Mouse (Mus musculus) neural tube, embryonic 13.5 days (tissue): ENCODE data around the gene 4933434E20Rik. TPM values are rescaled to one million over a fixed set of nuclear protein-coding genes. Genes with fewer than 3 reads are reported as not detected.

Experiments used
- ATAC-seq: fragments of 200-750 bp; cut with Nextera tagmentation; 2 replicates; pipeline ENCODE4 v1.8.0; 2017; ENCODE audit warnings: low read depth, mild to moderate bottlenecking, moderate TSS enrichment, moderate library complexity
- H3K27ac ChIP-seq: fragments of 300-500 bp; sonication (generic); replicated peaks from 2 replicates; pipeline ENCODE4 v1.5.1; 2015; ENCODE audit warnings: moderate library complexity, mild to moderate bottlenecking, inconsistent platforms
- H3K27me3 ChIP-seq: fragments of 300-500 bp; sonication (generic); 2 replicates; pipeline ENCODE4 v1.6.1; 2015; ENCODE audit warnings: mild to moderate bottlenecking, inconsistent platforms
- H3K36me3 ChIP-seq: fragments of 300-500 bp; sonication (generic); 2 replicates; pipeline ENCODE4 v1.6.1; 2015; ENCODE audit warnings: mild to moderate bottlenecking, inconsistent platforms
- H3K4me1 ChIP-seq: fragments of 300-500 bp; sonication (generic); replicated peaks from 2 replicates; pipeline ENCODE4 v1.6.1; 2015; ENCODE audit warnings: inconsistent platforms
- H3K4me2 ChIP-seq: fragments of 300-500 bp; sonication (generic); 2 replicates; pipeline ENCODE4 v1.6.1; 2015; ENCODE audit warnings: inconsistent platforms, mild to moderate bottlenecking, moderate library complexity
- H3K4me3 ChIP-seq: fragments of 300-500 bp; sonication (generic); 2 replicates; pipeline ENCODE4 v1.5.1; 2015; ENCODE audit warnings: mild to moderate bottlenecking, inconsistent platforms
- H3K9ac ChIP-seq: fragments of 300-500 bp; sonication (generic); 2 replicates; pipeline ENCODE4 v1.6.1; 2015; ENCODE audit warnings: moderate library complexity, mild to moderate bottlenecking, inconsistent platforms
- H3K9me3 ChIP-seq: fragments of 300-500 bp; sonication (generic); 2 replicates; pipeline ENCODE4 v1.6.1; 2016; ENCODE audit warnings: inconsistent platforms
- WGBS: fragments of 180-500 bp; shearing (Covaris S2); methylation state at CpG from one replicate; pipeline ENCODE4 v1.1.7; 2015; 5-methylcytosine and 5-hydroxymethylcytosine counted together
- polyA plus RNA-seq: library from polyadenylated mRNA; unstranded; fragments of >200 nt; fragmentation: Nextera tagmentation; extraction: Ambion mirVana; gene quantifications from 2 replicates; pipeline ENCODE4 v1.2.1, GENCODE M21; 2015

4933434E20Rik gene
- polyA plus RNA-seq, 1 experiment from 2014 or later = 231 TPM

DNA sequence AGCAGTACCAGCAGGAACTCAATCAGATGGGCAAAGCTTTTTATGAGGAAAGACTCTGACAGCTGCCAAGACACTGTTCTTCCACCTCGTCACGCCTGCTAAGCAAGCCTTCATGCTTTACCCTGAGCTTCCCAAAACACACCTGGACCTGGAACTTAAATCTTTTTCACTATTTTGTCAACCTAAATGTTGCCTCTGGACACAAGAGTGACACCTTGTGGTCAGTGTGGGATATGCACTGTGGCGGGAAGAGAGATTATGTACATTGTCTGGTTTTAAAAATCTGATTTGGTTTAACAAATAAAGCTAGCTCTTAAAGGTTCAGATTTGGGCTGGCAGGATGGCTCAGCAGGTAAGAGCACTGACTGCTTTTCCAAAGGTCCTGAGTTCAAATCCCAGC is 14.1 kb downstream of the 4933434E20Rik start:
- no peak for ATAC-seq

GRCm38 (mm10) chr3:90067851-90068250 is 16.4 kb downstream of the 4933434E20Rik start:
- 93% methylated on average over 4 of the region's 4 CpGs for WGBS
- Histone ChIP-seq H3K4me3 (no peak overlapping the region), H3K27me3 (no peaks in the 10 kb centered on the region), H3K9me3 (no peaks in the 10 kb centered on the region), H3K27ac (no peak overlapping the region), H3K4me1 (no peaks in the 10 kb centered on the region), H3K9ac (no peak overlapping the region), H3K4me2 (no peak overlapping the region), H3K36me3 (peaks cover 21% of the 10 kb centered on the region)
- ATAC-seq = 0 out of 2 replicates have a peak, but pooled peaks have one; percentile 51

More for the DNA sequence above, 14.1 kb downstream of the 4933434E20Rik start:
- no peak overlapping the region for H3K9ac ChIP-seq
- H3K27ac ChIP-seq = no peak overlapping the region
- peaks cover 44% of the 10 kb centered on the region for H3K36me3 ChIP-seq
- no peaks in the 10 kb centered on the region for H3K27me3 ChIP-seq
- no peaks in the 10 kb centered on the region for H3K4me1 ChIP-seq
- no peak overlapping the region for H3K4me2 ChIP-seq
- no peak overlapping the region for H3K4me3 ChIP-seq
- no peaks in the 10 kb centered on the region for H3K9me3 ChIP-seq
- 63% methylated on average over 3 of the region's 3 CpGs for WGBS

- H3K4me3 ChIP-seq = no peak overlapping the region
- H3K36me3 ChIP-seq = peaks cover 5% of the 10 kb centered on the region; the same call in 1 of the 2 replicates
- H3K9me3 ChIP-seq = no peaks in the 10 kb centered on the region
- no peak overlapping the region for H3K9ac ChIP-seq
- no peak overlapping the region for H3K4me2 ChIP-seq
- 79% methylated on average over 7 of the region's 7 CpGs for WGBS
- H3K27me3 ChIP-seq = no peaks in the 10 kb centered on the region
- H3K4me1 ChIP-seq = no peaks in the 10 kb centered on the region
- H3K27ac ChIP-seq = no peak overlapping the region
- no peak for ATAC-seq
Observed at GRCm38 (mm10) chr3:90069688-90070087, 18.3 kb downstream of the 4933434E20Rik start.

DNA sequence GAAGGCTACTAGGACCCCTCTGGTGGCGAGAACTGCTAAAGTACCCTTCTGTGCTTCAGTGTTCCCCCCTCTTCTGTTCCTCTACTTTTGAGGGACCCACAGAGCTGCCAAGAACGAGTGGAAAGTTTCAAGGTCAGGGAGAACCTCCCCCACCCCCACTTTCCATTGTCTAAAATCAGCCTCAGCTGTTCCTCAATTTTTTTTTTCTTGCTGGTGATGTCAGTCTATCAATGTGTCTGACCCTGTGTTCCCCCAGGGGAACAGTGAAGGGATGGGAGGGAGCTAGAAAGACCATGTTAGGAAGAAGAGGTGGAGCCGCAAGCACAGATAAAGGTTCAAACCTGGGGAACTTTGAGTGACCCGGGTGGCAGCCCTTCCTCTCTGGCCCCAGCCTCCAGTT is 20.9 kb downstream of the 4933434E20Rik start, which contains the start of gene Tpm3:
Gene Tpm3, plus strand, starts transcription at position 356 of the 400 bp plus-strand sequence.
- H3K9ac ChIP-seq = no peak within 1 kb of the TSS
- no peak within 1 kb of the TSS for H3K4me2 ChIP-seq
- WGBS = 75% methylated on average over 4 of the region's 4 CpGs
- no peak within 1 kb of the TSS for H3K27ac ChIP-seq
- H3K4me1 ChIP-seq = peaks cover 5% of the 10 kb centered on the region
- ATAC-seq = no peak
- no peaks in the 10 kb centered on the region for H3K36me3 ChIP-seq
- H3K4me3 ChIP-seq = no peak within 1 kb of the TSS
- H3K9me3 ChIP-seq = no peaks in the 10 kb centered on the region
- no peaks in the 10 kb centered on the region for H3K27me3 ChIP-seq

GRCm38 (mm10) chr3:90076921-90077716 is 25.7 kb downstream of the 4933434E20Rik start:
- Histone ChIP-seq H3K9me3 (no peaks in the 10 kb centered on the region), H3K4me1 (peaks cover 34% of the 10 kb centered on the region), H3K4me2 (peak overlapping the region; percentile 31), H3K4me3 (no peak overlapping the region), H3K27me3 (no peaks in the 10 kb centered on the region), H3K36me3 (no peaks in the 10 kb centered on the region), H3K9ac (no peak overlapping the region), H3K27ac (no peak overlapping the region; the same call in 1 of the 2 replicates)
- ATAC-seq = no peak
- WGBS = 10% methylated on average over 5 of the region's 5 CpGs

GRCm38 (mm10) chr3:90078224-90078623 is 26.8 kb downstream of the 4933434E20Rik start:
- 59% methylated on average over 5 of the region's 5 CpGs for WGBS
- no peak for ATAC-seq

GRCm38 (mm10) chr3:90079133-90079762 is 27.8 kb downstream of the 4933434E20Rik start:
- peak overlapping the region; percentile 92 for H3K4me3 ChIP-seq
- peak overlapping the region; percentile 93 for H3K9ac ChIP-seq
- WGBS = under 1% methylated on average over 33 of the region's 33 CpGs
- no peaks in the 10 kb centered on the region for H3K36me3 ChIP-seq
- peak; percentile 94 for ATAC-seq
- H3K27ac ChIP-seq = peak overlapping the region; percentile 93
- H3K9me3 ChIP-seq = no peaks in the 10 kb centered on the region
- H3K4me1 ChIP-seq = peaks cover 55% of the 10 kb centered on the region
- peak overlapping the region; percentile 73 for H3K4me2 ChIP-seq
- H3K27me3 ChIP-seq = no peaks in the 10 kb centered on the region

More at GRCm38 (mm10) chr3:90078224-90078623, 26.8 kb downstream of the 4933434E20Rik start:
- Histone ChIP-seq H3K27me3 (no peaks in the 10 kb centered on the region), H3K4me3 (no peak overlapping the region), H3K9me3 (no peaks in the 10 kb centered on the region), H3K36me3 (no peaks in the 10 kb centered on the region), H3K4me1 (peaks cover 45% of the 10 kb centered on the region), H3K9ac (no peak overlapping the region), H3K4me2 (no peak overlapping the region), H3K27ac (no peak overlapping the region)

- WGBS = under 1% methylated on average over 52 of the region's 53 CpGs
- peak overlapping the region; percentile 92 for H3K4me3 ChIP-seq
- peak overlapping the region; percentile 93 for H3K27ac ChIP-seq
- peak; percentile 82 for ATAC-seq
- no peaks in the 10 kb centered on the region for H3K27me3 ChIP-seq
- H3K9me3 ChIP-seq = no peaks in the 10 kb centered on the region
- H3K9ac ChIP-seq = peak overlapping the region; percentile 93
- H3K4me2 ChIP-seq = peak overlapping the region; percentile 73
- H3K36me3 ChIP-seq = no peaks in the 10 kb centered on the region
- peaks cover 62% of the 10 kb centered on the region for H3K4me1 ChIP-seq
Observed at GRCm38 (mm10) chr3:90079763-90080497, 28.5 kb downstream of the 4933434E20Rik start.

GRCm38 (mm10) chr3:90080498-90080863 is 29.0 kb downstream of the 4933434E20Rik start:
- Histone ChIP-seq H3K36me3 (no peaks in the 10 kb centered on the region), H3K4me1 (peaks cover 67% of the 10 kb centered on the region), H3K27me3 (no peaks in the 10 kb centered on the region), H3K9me3 (no peaks in the 10 kb centered on the region), H3K4me3 (peak overlapping the region; percentile 92), H3K4me2 (peak overlapping the region; percentile 73), H3K27ac (peak overlapping the region; percentile 93), H3K9ac (peak overlapping the region; percentile 93)
- WGBS = 1% methylated on average over 6 of the region's 6 CpGs
- ATAC-seq = no peak

- Histone ChIP-seq H3K4me3 (peak overlapping the region; percentile 92), H3K9ac (peak overlapping the region; percentile 43; the same call in 1 of the 2 replicates), H3K4me2 (peak overlapping the region; percentile 73), H3K27ac (no peak overlapping the region), H3K27me3 (no peaks in the 10 kb centered on the region), H3K4me1 (peaks cover 67% of the 10 kb centered on the region), H3K9me3 (no peaks in the 10 kb centered on the region), H3K36me3 (peaks cover 6% of the 10 kb centered on the region)
- ATAC-seq = no peak
- WGBS = 83% methylated on average over 5 of the region's 5 CpGs
Observed at GRCm38 (mm10) chr3:90081365-90082240, 30.2 kb downstream of the 4933434E20Rik start.

GRCm38 (mm10) chr3:90083034-90083433 is 31.6 kb downstream of the 4933434E20Rik start:
- no peak for ATAC-seq
- H3K4me3 ChIP-seq = no peak overlapping the region
- H3K4me2 ChIP-seq = peak overlapping the region; percentile 26
- H3K27me3 ChIP-seq = no peaks in the 10 kb centered on the region
- H3K27ac ChIP-seq = peak overlapping the region; percentile 59; the same call in 1 of the 2 replicates
- 63% methylated on average over 5 of the region's 5 CpGs for WGBS
- peak overlapping the region; percentile 36; the same call in 1 of the 2 replicates for H3K9ac ChIP-seq
- no peaks in the 10 kb centered on the region for H3K9me3 ChIP-seq
- H3K4me1 ChIP-seq = peaks cover 61% of the 10 kb centered on the region
- H3K36me3 ChIP-seq = peaks cover 21% of the 10 kb centered on the region
